Mouse (Mus musculus): ENCODE measurements around the gene Ell.

The Ell gene

GRCm38 (mm10) chr8:70506328-70507026 lies 32.8 kb upstream of the Ell start, which contains the start of gene Rex1bd:
Gene Rex1bd (minus strand): TSS chr8:70506752.
- 2% methylated on average over 40 of the region's 40 CpGs for WGBS

DNA sequence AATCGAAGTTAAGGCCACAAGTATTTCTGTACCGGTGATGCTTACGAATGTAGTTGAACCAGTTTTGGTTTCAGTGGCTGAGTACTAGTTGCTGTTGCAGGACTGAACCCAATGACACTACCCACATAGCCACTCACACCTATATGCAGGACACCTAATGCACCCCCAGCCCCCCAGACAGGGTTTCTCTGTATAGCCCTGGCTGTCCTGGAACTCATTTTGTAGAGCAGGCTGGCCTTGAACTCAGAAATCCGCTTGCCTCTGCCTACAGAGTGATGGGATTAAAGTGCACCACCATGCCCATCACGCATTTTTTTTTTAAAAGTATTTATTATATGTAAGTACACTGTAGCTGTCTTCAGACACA lies 32.2 kb upstream of the Ell start:
- WGBS, result 66% methylated on average over 5 of the region's 5 CpGs

- 12% methylated on average over 25 of the region's 25 CpGs for WGBS
Observed at GRCm38 (mm10) chr8:70509281-70509952, 29.8 kb upstream of the Ell start.

- 1% methylated on average over 74 of the region's 74 CpGs for WGBS
Observed at GRCm38 (mm10) chr8:70510228-70510915, 28.9 kb upstream of the Ell start, which contains the start of gene Uba52. Gene Uba52 (minus strand): TSS chr8:70510801.

- WGBS, result 79% methylated on average over 6 of the region's 6 CpGs
Observed at GRCm38 (mm10) chr8:70511174-70511573, 28.1 kb upstream of the Ell start.

- 93% methylated on average over 2 of the region's 2 CpGs for WGBS
Observed at GRCm38 (mm10) chr8:70511770-70512169, 27.5 kb upstream of the Ell start.

DNA sequence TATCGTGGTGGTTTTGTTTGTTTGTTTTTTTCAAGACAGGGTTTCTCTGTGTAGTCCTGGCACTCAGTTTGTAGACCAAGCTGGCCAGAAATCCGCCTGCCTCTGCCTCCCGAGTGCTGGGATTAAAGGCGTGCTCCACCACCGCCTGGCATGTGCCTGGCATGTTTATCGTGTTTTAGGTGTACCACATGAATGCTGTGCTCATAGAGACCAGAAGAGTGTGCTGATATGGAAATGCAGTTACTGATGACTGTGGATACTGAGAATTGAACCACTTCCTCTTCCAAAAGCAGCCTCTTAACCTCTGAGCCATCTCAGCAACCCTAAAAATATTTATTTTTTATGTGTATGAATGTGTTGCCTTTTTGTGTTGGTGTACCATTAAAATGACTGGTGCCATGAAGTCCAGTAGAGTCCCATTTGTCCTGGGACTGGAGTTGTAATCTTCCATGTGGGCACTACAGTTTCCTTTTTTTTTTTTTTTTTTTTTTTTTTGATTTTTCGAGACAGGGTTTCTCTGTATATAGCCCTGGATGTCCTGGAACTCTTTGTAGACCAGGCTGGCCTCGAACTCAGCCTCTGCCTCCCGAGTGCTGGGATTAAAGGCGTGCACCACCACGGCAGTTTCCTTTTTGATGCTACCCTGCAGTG lies 26.9 kb upstream of the Ell start:
- WGBS, result 92% methylated on average over 11 of the region's 11 CpGs

DNA sequence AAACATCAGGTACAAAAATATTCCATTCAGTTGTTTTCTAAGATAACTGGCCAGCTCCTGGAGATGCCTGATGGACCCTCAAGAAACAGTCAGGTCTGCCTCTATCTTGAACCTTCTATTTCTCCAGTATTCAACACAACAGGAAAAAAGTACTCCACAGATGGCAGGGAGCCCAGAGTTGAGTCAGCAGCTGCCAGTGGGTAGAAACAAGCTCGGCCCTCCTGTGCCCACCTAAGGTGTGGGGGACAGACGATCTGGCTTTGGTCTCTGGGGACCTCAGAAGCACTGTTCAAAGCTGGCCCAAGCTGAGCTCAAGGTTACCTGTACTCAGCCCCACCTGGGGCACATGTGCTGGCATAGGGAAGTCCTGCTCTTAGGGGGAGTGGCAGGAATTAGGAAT lies 25.8 kb upstream of the Ell start:
- WGBS, result 5% methylated on average over 2 of the region's 2 CpGs

DNA sequence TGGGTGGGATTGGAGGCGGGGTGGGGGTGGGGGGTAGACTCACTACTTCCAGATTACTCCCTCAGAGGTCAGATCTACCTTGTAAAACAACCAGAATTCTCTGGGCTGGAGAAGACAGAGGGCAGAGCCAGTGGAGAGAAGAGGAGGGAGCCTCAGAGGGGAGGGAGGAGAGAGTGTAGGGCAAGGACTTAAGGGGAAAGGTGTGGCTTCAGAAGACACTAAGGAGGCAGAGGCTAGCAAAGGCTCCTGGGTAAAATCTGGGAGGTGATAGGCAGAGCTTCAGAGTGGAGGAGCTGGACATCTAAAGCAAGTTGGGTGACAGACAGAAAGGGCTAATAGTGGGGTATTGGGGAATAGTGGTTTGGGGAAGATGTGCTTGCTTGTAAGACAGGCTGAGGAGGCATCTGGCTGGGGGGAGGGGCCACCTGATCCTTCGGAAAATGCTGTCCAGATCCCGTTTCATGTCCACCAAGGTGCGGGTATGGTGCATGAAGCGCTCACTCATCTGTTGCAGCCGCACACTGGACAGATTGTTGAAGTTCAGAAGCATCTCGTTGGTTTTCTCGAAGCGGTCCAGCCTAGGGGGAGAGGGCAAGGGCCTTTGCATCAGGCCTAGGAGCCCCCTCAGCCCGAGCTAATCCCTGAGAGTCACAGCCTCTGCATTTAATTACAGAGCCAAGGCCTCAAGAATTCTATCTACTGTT lies 21.2 kb upstream of the Ell start:
- WGBS, result 74% methylated on average over 10 of the region's 10 CpGs

- WGBS, result 65% methylated on average over 6 of the region's 6 CpGs
Observed at GRCm38 (mm10) chr8:70519043-70519442, 20.2 kb upstream of the Ell start.

GRCm38 (mm10) chr8:70519606-70520005 lies 19.7 kb upstream of the Ell start:
- 61% methylated on average over 2 of the region's 2 CpGs for WGBS

DNA sequence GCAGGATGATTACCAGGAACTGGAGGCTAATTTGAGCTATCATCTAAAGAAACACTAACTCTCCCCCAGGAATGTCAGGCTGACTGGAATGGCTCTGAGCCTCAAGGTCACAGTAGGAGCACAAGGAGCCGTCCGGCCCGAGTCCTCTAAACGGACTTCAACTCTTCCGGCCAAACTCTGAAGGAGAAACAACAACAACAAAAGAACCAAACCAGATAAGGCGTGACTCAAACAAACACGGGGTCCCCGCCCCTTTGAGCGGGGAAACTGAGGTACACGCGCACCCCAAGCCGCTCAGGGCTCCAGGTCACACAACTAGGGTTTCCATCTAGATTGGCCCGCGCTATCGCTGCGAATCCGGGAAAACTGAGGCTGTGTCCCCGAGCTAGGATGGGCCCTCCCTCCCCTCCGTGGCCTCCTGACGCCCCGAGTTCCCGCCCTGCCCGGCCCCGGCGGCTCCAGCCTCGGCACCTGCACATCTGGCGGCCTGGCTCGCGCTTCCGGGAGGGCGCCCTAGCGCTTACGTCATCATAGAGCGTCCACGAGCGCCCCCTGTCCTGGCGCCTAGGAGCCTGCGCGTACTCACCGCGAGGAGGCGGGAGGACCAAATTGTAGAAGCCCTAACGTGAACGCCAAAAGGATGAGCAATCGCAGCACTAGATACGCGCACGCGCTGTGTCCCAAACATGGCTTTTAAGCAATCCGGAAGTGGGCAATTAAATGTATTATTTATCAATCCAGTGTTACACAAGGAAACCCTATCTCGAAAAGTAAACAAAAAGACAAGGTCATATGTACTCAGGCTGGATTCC lies 16.5 kb upstream of the Ell start:
- under 1% methylated on average over 51 of the region's 51 CpGs for WGBS

DNA sequence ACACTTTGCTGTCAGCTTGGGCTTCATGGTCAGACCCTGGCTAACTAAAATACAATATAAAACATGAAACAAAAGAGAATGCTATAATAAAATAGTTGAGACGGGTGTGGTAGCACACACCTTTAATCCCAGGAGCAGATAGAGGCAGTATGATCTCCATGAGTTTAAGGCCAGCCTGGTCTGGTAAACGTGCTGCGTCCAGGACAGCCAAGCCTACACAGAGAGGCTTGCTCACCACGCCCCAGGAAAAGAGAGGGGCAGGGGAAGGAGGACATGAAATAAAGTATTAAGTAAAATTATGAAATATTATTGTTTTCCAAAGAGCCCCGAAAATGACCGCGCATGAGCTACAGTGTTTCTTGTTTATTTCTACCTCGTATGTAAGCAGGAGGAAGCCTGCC lies 12.1 kb upstream of the Ell start:
- 3% methylated on average over 8 of the region's 8 CpGs for WGBS

GRCm38 (mm10) chr8:70527512-70528181 lies 11.6 kb upstream of the Ell start, which contains the start of the genes Fkbp8 and Kxd1:
Gene Fkbp8 (plus strand): TSS chr8:70527724.
Gene Kxd1 (minus strand): TSS chr8:70527956.
- under 1% methylated on average over 60 of the region's 61 CpGs for WGBS

- 18% methylated on average over 13 of the region's 13 CpGs for WGBS
Observed at GRCm38 (mm10) chr8:70528182-70528797, 11.0 kb upstream of the Ell start.

GRCm38 (mm10) chr8:70529299-70529698 lies 10.0 kb upstream of the Ell start:
- WGBS, result 77% methylated on average over 5 of the region's 5 CpGs

- 63% methylated on average over 3 of the region's 3 CpGs for WGBS
Observed at GRCm38 (mm10) chr8:70529741-70530161, 9.5 kb upstream of the Ell start.

DNA sequence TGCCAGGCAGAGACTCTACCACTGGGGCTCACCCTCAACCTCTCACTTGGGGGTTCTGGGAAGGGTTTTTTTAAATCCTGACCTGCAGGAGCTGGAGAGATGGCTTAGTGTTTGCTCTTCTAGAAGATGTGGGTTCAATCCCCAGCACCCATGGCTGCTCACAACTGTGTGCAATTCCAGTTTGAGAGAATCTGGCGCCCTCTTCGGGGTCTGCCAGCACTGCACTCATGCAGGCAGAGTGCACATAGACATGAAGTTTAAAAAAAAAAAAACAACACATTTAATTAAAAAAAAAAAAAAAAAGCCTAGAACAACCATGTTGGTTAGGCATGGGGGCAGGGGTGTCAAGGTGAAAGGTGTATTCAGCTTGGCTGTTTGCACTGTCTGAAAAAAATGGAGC lies 8.9 kb upstream of the Ell start:
- WGBS, result 91% methylated on average over 2 of the region's 2 CpGs

DNA sequence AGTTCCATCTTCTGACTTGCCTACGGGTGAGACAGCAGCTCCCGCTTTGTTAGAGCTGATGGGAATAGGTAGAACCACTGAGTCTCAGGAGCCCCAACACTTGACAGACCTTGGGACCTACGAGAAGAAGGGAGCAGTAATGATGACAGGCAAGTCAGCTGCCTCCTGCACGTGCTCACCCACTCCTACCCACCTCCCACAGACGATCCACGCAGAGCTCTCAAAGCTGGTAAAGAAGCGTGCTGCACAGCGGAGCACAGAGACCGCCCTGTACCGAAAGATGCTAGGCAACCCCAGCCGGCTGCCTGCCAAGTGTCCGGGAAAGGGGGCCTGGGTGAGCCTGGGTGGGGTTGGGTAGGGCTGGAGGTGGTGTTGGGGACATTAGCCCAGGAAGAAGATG lies 5.0 kb upstream of the Ell start:
- WGBS, result 69% methylated on average over 12 of the region's 12 CpGs

DNA sequence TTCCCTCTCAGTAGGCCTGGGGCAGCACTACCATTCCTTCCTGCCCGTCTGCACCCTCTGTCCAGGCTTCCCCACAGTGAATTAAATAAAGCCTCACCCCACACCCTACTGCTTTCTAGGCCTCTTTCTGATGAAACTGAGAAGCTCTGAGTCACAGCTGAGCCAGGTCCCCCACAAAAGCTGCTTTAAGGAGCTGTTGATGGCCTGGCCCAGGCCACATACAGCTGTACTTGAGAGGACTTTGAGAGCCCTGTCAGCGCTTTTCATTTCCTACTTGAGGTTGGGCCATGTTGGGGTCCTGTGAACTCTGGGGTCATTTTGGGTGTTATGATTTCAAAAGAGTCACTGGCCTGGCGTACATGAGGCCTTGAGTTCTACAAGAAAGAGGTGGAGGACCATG lies 4.0 kb upstream of the Ell start:
- 72% methylated on average over 3 of the region's 3 CpGs for WGBS
